Mouse (Mus musculus) midbrain, embryonic 10.5 days (tissue): ENCODE measurements at regions not wholly inside any gene's neighbourhood (a gene's known extent, or its start where the extent isn't known, plus 50 kb on each side); places are given as distances from the start of the nearest gene placed in this dataset.

Source experiments
- DNase-seq: peaks from one replicate; pipeline ENCODE4 v3.0.0-alpha.2; 2017; ENCODE audit warnings: low spot score
- H3K27ac ChIP-seq: fragments of 300-500 bp; sonication (generic); replicated peaks from 2 replicates; pipeline ENCODE4 v1.5.1; 2016; ENCODE audit warnings: mild to moderate bottlenecking
- H3K27me3 ChIP-seq: fragments of 300-500 bp; sonication (generic); 2 replicates; pipeline ENCODE4 v1.6.1; 2016; ENCODE audit warnings: low read depth, mild to moderate bottlenecking; ENCODE audit not compliant: poor library complexity, severe bottlenecking
- H3K36me3 ChIP-seq: fragments of 300-500 bp; sonication (generic); 2 replicates; pipeline ENCODE4 v1.6.1; 2016; ENCODE audit warnings: mild to moderate bottlenecking, moderate library complexity
- H3K4me1 ChIP-seq: fragments of 300-500 bp; sonication (generic); 2 replicates; pipeline ENCODE4 v1.6.1; 2016
- H3K4me3 ChIP-seq: fragments of 300-500 bp; sonication (generic); 2 replicates; pipeline ENCODE4 v1.5.1; 2016; ENCODE audit warnings: mild to moderate bottlenecking, moderate library complexity
- H3K9me3 ChIP-seq: fragments of 300-500 bp; sonication (generic); replicated peaks from 2 replicates; pipeline ENCODE4 v1.6.1; 2016; ENCODE audit warnings: mild to moderate bottlenecking
- WGBS: fragments of 180-500 bp; shearing (Covaris S2); methylation state at CpG from one replicate; pipeline ENCODE4 v1.1.7; 2016; 5-methylcytosine and 5-hydroxymethylcytosine counted together

- H3K4me3 ChIP-seq, result no peak overlapping the region
- H3K9me3 ChIP-seq, result no peaks in the 10 kb centered on the region
- no peak for DNase-seq
- 89% methylated on average over 3 of the region's 3 CpGs for whole genome bisulfite sequencing
- H3K27me3 ChIP-seq, result no peaks in the 10 kb centered on the region
- H3K27ac ChIP-seq, result no peak overlapping the region
- H3K36me3 ChIP-seq, result no peaks in the 10 kb centered on the region
- H3K4me1 ChIP-seq, result no peaks in the 10 kb centered on the region
These were observed 337.9 kb upstream of the Eif4g2 start for GRCm38 (mm10) chr7:111420698-111421097.

GRCm38 (mm10) chr7:111417735-111418134 lies 334.9 kb upstream of the Eif4g2 start:
- Histone ChIP-seq H3K4me3 (no peak overlapping the region), H3K27ac (no peak overlapping the region), H3K27me3 (no peaks in the 10 kb centered on the region), H3K36me3 (no peaks in the 10 kb centered on the region), H3K4me1 (no peaks in the 10 kb centered on the region), H3K9me3 (no peaks in the 10 kb centered on the region)
- 14% methylated on average over 2 of the region's 3 CpGs for WGBS
- no peak for DNase-seq

- WGBS, result 86% methylated on average over 6 of the region's 6 CpGs
- H3K4me3 ChIP-seq, result no peak overlapping the region
- DNase-seq, result no peak
- no peaks in the 10 kb centered on the region for H3K27me3 ChIP-seq
- no peaks in the 10 kb centered on the region for H3K4me1 ChIP-seq
- no peaks in the 10 kb centered on the region for H3K9me3 ChIP-seq
- no peaks in the 10 kb centered on the region for H3K36me3 ChIP-seq
- H3K27ac ChIP-seq, result no peak overlapping the region
These were observed 333.2 kb upstream of the Eif4g2 start for GRCm38 (mm10) chr7:111416061-111416460.

GRCm38 (mm10) chr7:111413745-111414144 lies 330.9 kb upstream of the Eif4g2 start:
- DNase-seq, result no peak
- Histone ChIP-seq H3K4me1 (no peaks in the 10 kb centered on the region), H3K27ac (no peak overlapping the region), H3K9me3 (no peaks in the 10 kb centered on the region), H3K36me3 (no peaks in the 10 kb centered on the region), H3K4me3 (no peak overlapping the region), H3K27me3 (no peaks in the 10 kb centered on the region)
- 91% methylated on average over 4 of the region's 4 CpGs for WGBS

GRCm38 (mm10) chr7:111412957-111413356 lies 330.1 kb upstream of the Eif4g2 start:
- no peak overlapping the region for H3K27ac ChIP-seq
- H3K4me1 ChIP-seq, result no peaks in the 10 kb centered on the region
- H3K36me3 ChIP-seq, result no peaks in the 10 kb centered on the region
- WGBS, result 77% methylated on average over 2 of the region's 2 CpGs
- no peaks in the 10 kb centered on the region for H3K27me3 ChIP-seq
- no peaks in the 10 kb centered on the region for H3K9me3 ChIP-seq
- H3K4me3 ChIP-seq, result no peak overlapping the region
- no peak for DNase-seq

GRCm38 (mm10) chr7:111411386-111411960 lies 328.6 kb upstream of the Eif4g2 start:
- Histone ChIP-seq H3K4me3 (no peak overlapping the region), H3K4me1 (no peaks in the 10 kb centered on the region), H3K27me3 (no peaks in the 10 kb centered on the region), H3K9me3 (no peaks in the 10 kb centered on the region), H3K36me3 (no peaks in the 10 kb centered on the region), H3K27ac (no peak overlapping the region)
- 97% methylated on average over 5 of the region's 5 CpGs for WGBS
- no peak for DNase-seq

- H3K27ac ChIP-seq, result no peak overlapping the region
- DNase-seq, result no peak
- H3K27me3 ChIP-seq, result no peaks in the 10 kb centered on the region
- no peak overlapping the region for H3K4me3 ChIP-seq
- H3K4me1 ChIP-seq, result no peaks in the 10 kb centered on the region
- 84% methylated on average over 2 of the region's 2 CpGs for WGBS
- H3K36me3 ChIP-seq, result no peaks in the 10 kb centered on the region
- no peaks in the 10 kb centered on the region for H3K9me3 ChIP-seq
These were observed 313.1 kb upstream of the Eif4g2 start for GRCm38 (mm10) chr7:111395972-111396371.

- no peaks in the 10 kb centered on the region for H3K4me1 ChIP-seq
- no peaks in the 10 kb centered on the region for H3K36me3 ChIP-seq
- no peak overlapping the region for H3K27ac ChIP-seq
- H3K27me3 ChIP-seq, result no peaks in the 10 kb centered on the region
- no peak for DNase-seq
- 89% methylated on average over 6 of the region's 6 CpGs for WGBS
- H3K4me3 ChIP-seq, result no peak overlapping the region
- H3K9me3 ChIP-seq, result no peaks in the 10 kb centered on the region
These were observed 312.3 kb upstream of the Eif4g2 start for GRCm38 (mm10) chr7:111395111-111395510.

- Histone ChIP-seq H3K27ac (no peak overlapping the region), H3K4me1 (no peaks in the 10 kb centered on the region), H3K9me3 (no peaks in the 10 kb centered on the region), H3K4me3 (no peak overlapping the region), H3K36me3 (no peaks in the 10 kb centered on the region), H3K27me3 (no peaks in the 10 kb centered on the region)
- DNase-seq, result no peak
These were observed 311.0 kb upstream of the Eif4g2 start for GRCm38 (mm10) chr7:111393846-111394245.

GRCm38 (mm10) chr7:111389690-111390089 lies 306.9 kb upstream of the Eif4g2 start:
- no peak overlapping the region for H3K27ac ChIP-seq
- DNase-seq, result no peak

GRCm38 (mm10) chr7:111374534-111374933 lies 291.7 kb upstream of the Eif4g2 start:
- WGBS, result 86% methylated on average over 7 of the region's 7 CpGs
- Histone ChIP-seq H3K27me3 (no peaks in the 10 kb centered on the region), H3K4me1 (no peaks in the 10 kb centered on the region), H3K27ac (no peak overlapping the region), H3K4me3 (no peak overlapping the region), H3K36me3 (no peaks in the 10 kb centered on the region), H3K9me3 (no peaks in the 10 kb centered on the region)
- no peak for DNase-seq

More at GRCm38 (mm10) chr7:111389690-111390089, 306.9 kb upstream of the Eif4g2 start:
- no peak overlapping the region for H3K4me3 ChIP-seq
- H3K36me3 ChIP-seq, result no peaks in the 10 kb centered on the region
- H3K4me1 ChIP-seq, result no peaks in the 10 kb centered on the region
- H3K27me3 ChIP-seq, result no peaks in the 10 kb centered on the region
- H3K9me3 ChIP-seq, result no peaks in the 10 kb centered on the region

GRCm38 (mm10) chr7:111373380-111374173 lies 290.7 kb upstream of the Eif4g2 start:
- 89% methylated on average over 10 of the region's 10 CpGs for WGBS
- Histone ChIP-seq H3K9me3 (no peaks in the 10 kb centered on the region), H3K4me3 (no peak overlapping the region), H3K27me3 (no peaks in the 10 kb centered on the region), H3K27ac (no peak overlapping the region), H3K4me1 (no peaks in the 10 kb centered on the region), H3K36me3 (no peaks in the 10 kb centered on the region)
- no peak for DNase-seq

GRCm38 (mm10) chr7:111370421-111370887 lies 287.6 kb upstream of the Eif4g2 start:
- no peak overlapping the region for H3K4me3 ChIP-seq
- no peak for DNase-seq
- WGBS, result 78% methylated on average over 2 of the region's 2 CpGs
- H3K4me1 ChIP-seq, result no peaks in the 10 kb centered on the region
- no peaks in the 10 kb centered on the region for H3K36me3 ChIP-seq
- no peak overlapping the region for H3K27ac ChIP-seq
- H3K27me3 ChIP-seq, result no peaks in the 10 kb centered on the region
- H3K9me3 ChIP-seq, result no peaks in the 10 kb centered on the region
